Mouse (Mus musculus) liver, embryonic 14 days (tissue): ENCODE results near the gene Mfap1a. TPM values are rescaled to one million over a fixed set of nuclear protein-coding genes. Genes with fewer than 3 reads are reported as not detected.

Experiments used
- polyA plus RNA-seq: library from polyadenylated mRNA; depleted of rRNA; stranded (reverse); fragments of >200 nt; gene quantifications from 2 replicates; pipeline ENCODE4 v1.2.3, GENCODE M21; 2012; rRNA removed

The Mfap1a gene
- 7.1 and 7.7 TPM in 2 replicates for polyA plus RNA-seq

DNA sequence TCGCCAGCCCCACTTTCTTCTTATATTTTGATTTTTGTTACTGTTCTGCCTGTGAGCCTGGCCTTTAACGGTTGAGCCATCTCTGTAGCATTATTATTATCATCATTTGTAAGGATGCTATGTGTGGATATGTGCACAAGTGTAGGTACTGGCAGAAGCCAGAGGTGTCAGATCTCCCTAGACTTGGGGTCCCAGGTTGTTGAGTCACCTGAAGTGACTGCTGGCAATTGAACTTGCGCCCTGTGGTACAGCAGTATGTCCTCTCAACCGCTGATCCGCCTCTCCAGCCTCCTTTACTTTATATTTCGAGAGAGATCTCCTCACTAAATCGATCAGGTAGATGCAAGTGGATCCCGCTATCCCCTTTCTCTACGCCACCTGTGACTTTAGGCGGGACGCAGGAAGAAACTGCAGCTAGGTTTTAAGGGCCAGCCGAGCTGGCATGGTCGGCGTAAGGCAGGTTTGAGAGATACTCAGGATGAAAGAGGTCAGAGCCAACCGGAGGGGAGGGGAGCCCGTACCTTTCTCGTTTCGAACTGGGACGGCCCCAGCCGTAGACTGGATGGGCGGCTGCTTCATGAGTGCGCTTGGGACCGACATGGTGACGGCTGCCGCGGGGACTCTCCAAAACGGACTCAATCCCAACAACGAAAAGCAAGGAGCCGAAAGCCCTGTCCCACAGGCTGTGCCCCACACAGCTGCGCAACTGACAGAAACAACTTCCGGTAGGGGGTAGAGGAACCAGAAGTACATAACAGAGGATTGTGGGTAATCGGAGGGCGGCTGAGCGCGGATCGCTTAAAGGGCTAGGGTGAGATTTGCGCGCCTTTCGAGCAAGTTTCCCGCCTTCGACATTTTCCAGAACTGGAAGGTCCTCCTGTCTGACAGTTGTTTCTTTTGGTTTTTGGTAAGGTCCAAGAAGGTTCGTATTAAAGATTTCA is at the start of gene Mfap1a, which contains the start of gene Wdr76:
Gene Mfap1a, minus strand, starts transcription at position 724 of the 941 bp plus-strand sequence.
Gene Wdr76, plus strand, starts transcription at position 782 of the 941 bp plus-strand sequence.

DNA sequence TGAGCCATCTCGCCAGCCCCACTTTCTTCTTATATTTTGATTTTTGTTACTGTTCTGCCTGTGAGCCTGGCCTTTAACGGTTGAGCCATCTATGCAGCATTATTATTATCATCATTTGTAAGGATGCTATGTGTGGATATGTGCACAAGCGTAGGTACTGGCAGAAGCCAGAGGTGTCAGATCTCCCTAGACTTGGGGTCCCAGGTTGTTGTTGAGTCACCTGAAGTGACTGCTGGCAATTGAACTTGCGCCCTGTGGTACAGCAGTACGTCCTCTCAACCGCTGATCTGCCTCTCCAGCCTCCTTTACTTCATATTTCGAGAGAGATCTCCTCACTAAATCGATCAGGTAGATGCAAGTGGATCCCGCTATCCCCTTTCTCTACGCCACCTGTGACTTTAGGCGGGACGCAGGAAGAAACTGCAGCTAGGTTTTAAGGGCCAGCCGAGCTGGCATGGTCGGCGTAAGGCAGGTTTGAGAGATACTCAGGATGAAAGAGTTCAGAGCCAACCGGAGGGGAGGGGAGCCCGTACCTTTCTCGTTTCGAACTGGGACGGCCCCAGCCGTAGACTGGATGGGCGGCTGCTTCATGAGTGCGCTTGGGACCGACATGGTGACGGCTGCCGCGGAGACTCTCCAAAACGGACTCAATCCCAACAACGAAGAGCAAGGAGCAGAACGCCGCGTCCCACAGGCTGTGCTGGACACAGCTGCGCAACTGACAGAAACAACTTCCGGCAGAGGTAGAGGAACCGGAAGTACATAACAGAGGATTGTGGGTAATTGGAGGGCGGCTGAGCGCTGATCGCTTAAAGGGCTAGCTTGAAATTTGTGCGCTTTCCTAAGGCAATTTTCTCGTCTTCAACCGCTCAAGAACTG is 32.9 kb downstream of the Mfap1a start, which contains the start of gene Mfap1b:
Gene Mfap1b, minus strand, starts transcription at position 767 of the 879 bp plus-strand sequence.

DNA sequence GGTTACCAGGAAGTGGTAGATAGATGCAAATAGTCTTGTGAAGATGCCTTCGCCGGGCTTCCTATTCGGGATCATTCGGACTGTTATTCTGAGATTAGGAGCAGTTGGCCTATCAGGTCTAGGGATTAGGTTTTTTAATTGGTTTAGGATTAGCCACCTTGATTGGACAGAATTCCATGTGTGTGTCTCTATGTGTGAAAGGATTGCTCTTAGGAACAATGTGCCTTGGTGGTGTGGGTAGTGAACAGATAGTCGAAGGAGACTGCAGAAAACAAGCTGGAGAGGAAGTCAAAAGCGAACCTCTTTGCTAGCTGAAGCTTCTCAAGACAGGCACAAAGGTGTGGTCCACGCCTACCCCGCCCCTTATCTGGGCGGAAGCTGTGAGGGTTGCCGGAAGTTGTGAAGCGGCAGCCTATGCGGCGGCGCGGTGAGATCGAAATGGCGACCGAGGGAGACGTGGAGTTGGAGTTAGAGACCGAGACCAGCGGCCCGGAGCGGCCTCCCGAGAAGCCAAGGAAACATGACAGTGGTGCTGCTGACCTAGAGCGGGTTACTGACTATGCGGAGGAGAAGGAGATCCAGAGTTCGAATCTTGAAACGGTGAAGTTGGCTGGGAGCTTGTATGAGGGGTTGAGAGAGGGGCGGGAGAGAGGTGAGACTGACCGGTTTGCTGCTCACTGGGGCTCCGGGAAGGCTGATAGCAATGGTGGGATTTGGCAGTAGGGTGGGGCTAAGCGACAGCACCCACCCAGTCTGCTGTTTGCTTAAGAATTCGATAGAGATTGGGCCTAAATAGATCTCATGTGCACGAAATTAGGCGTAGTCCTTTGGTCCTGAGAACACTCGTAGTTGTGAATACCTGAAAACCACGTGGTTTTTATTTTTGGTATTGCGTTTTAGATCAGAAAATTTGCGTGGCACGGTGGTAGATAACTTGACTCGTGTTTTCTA is 49.5 kb downstream of the Mfap1a start, which contains the start of gene Serinc4:
Gene Serinc4, minus strand, starts transcription at position 90 of the 951 bp plus-strand sequence.

DNA sequence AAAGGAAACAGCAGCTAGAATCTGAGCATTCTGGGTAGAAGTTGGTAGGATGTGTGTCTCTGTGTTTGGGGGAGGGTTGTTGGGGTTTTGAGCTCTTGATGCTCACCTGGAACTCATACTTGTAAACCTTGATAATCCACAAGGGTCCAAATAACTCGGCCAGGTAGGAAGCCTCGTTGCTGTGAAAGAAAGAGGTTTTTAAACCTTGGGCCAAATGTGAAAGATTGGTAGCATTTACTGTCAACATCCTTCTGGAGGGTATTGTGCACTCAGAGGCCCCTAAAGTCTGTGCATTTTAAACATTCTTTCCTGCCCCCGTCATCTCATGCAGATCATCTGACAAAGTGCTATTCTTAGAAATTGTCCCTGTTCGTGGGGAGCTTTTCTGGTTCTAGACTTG is 53.5 kb downstream of the Mfap1a start, which contains the start of gene Hypk:
Gene Hypk, plus strand, starts transcription at position 301 of the 400 bp plus-strand sequence.

DNA sequence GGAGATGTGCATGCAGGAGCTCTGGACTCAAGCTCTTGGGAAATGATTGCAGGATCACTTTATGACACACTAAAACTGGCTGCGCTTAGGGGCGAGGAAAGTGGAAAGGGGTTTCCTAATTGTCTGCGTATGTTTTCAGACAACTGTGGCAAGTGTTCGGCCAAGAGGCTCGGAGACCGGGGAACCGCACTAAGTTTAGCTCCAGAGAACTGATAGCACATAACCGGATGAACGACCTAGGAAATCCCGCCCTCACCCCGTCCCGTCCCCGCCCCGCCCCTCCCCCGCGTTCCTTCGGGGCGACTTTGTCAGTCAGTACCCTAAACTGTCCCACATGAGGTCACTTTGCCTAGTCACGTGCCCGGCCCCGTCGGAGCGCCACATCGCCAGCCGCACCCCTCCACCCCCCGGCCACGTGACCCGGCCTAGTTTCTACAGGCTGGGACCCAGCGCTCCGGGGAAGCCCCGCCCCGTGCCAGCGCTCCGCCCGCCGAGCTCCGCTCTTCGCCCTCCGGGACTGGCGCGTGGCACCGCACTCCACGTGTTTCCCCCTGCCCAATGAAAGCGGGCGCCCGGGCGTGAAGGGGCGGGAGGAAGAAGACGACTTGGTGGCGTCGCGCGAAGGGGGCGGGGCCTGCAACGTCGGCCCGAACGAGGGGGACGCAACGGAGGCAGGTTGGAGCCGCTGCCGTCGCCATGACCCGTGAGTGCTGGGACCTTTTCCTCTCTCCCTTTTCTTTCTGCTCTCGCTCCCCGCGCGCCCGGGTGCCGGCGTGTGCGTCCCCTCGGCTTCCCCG is 57.5 kb downstream of the Mfap1a start, which contains the start of gene Serf2:
Gene Serf2, plus strand, starts transcription at position 457 of the 797 bp plus-strand sequence.

DNA sequence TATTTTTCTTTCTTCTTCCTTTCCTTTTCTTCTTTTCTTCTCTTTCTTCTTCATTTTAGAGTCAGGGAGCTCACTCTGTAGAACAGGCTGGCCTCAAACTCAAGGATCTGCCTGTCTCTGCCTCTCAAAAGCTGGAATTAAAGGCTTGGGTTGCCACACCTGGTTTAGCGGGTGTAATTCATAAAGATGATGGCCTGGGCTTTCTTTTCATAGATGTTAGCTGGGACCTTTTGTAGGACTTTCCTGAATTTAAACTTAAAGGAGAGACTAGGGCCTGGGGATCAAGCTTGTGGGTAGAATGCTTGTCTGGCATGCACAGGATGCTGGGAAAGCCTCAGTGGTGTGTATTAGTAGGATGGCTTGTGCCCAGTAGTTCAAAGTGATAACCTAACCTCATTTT is 62.3 kb downstream of the Mfap1a start, which contains the start of gene Ell3:
Gene Ell3, minus strand, starts transcription at position 101 of the 400 bp plus-strand sequence.

Other genes starting within 250 kb of the Mfap1a start
- gene Trp53bp1, start 235.3 kb downstream of the Mfap1a start, polyA plus RNA-seq: 18.5 and 20.7 TPM in 2 replicates
- 0.07 and 0.08 TPM in 2 replicates for gene Map1a, start 217.1 kb downstream of the Mfap1a start, polyA plus RNA-seq
- gene Ppip5k1, start 151.3 kb downstream of the Mfap1a start, polyA plus RNA-seq: 4.3 and 4.7 TPM in 2 replicates
- gene Ckmt1, start 149.0 kb downstream of the Mfap1a start, polyA plus RNA-seq: 0.03 TPM in 1 of 2 replicates, not detected in the other
- gene Strc, start 119.5 kb downstream of the Mfap1a start, polyA plus RNA-seq: not detected in 2 replicates
- gene Pdia3, start 92.9 kb downstream of the Mfap1a start, polyA plus RNA-seq: 106 and 117 TPM in 2 replicates
- gene Catsper2, start 92.9 kb downstream of the Mfap1a start, polyA plus RNA-seq: 0.58 and 0.63 TPM in 2 replicates
- gene Ell3, start 62.4 kb downstream of the Mfap1a start, polyA plus RNA-seq: 1.0 and 1.3 TPM in 2 replicates
- gene Serf2, start 57.5 kb downstream of the Mfap1a start, polyA plus RNA-seq: 356 and 369 TPM in 2 replicates
- gene Hypk, start 53.4 kb downstream of the Mfap1a start, polyA plus RNA-seq: 34.0 and 34.2 TPM in 2 replicates
- 0.17 and 0.23 TPM in 2 replicates for gene Serinc4, start 49.9 kb downstream of the Mfap1a start, polyA plus RNA-seq
- gene Mfap1b, start 32.6 kb downstream of the Mfap1a start, polyA plus RNA-seq: 9.9 and 10.2 TPM in 2 replicates
- 11.9 and 14.1 TPM in 2 replicates for gene Wdr76, start 58 bp upstream of the Mfap1a start, polyA plus RNA-seq